Mouse (Mus musculus) liver, embryonic 16.5 days (tissue): ENCODE results near the gene Smpdl3b. TPM values are rescaled to one million over a fixed set of nuclear protein-coding genes. Genes with fewer than 3 reads are reported as not detected.
"Not testable (repeated sequence)": the region's sequence is repeated elsewhere in the genome, so short reads cannot be mapped to it uniquely, and the experiment has no call there.

Source experiments
- ATAC-seq: fragments of 200-750 bp; cut with Nextera tagmentation; 2 replicates; pipeline ENCODE4 v1.8.0; 2017; ENCODE audit warnings: low read depth, mild to moderate bottlenecking, moderate number of reproducible peaks, moderate library complexity
- H3K27ac ChIP-seq: fragments of 300-500 bp; sonication (generic); 2 replicates; pipeline ENCODE4 v1.5.1; 2014; ENCODE audit warnings: mild to moderate bottlenecking, low read length
- H3K27me3 ChIP-seq: fragments of 300-500 bp; sonication (generic); 2 replicates; pipeline ENCODE4 v1.6.1; 2014; ENCODE audit warnings: low read depth, low read length, mixed read lengths; ENCODE audit not compliant: control insufficient read depth, insufficient read depth
- H3K36me3 ChIP-seq: fragments of 300-500 bp; sonication (generic); 2 replicates; pipeline ENCODE4 v1.6.1; 2014; ENCODE audit warnings: mild to moderate bottlenecking; ENCODE audit not compliant: control insufficient read depth, insufficient read depth
- H3K4me1 ChIP-seq: fragments of 300-500 bp; sonication (generic); 2 replicates; pipeline ENCODE4 v1.6.1; 2014; ENCODE audit warnings: low read depth, low read length, mixed read lengths; ENCODE audit not compliant: control insufficient read depth
- H3K4me2 ChIP-seq: fragments of 300-500 bp; sonication (generic); 2 replicates; pipeline ENCODE4 v1.6.1; 2014; ENCODE audit warnings: low read depth, low read length, mixed read lengths
- H3K4me3 ChIP-seq: fragments of 300-500 bp; sonication (generic); 2 replicates; pipeline ENCODE4 v1.5.1; 2014; ENCODE audit warnings: low read depth, mild to moderate bottlenecking, low read length
- H3K9ac ChIP-seq: fragments of 300-500 bp; sonication (generic); 2 replicates; pipeline ENCODE4 v1.6.1; 2014; ENCODE audit warnings: low read depth, low read length
- H3K9me3 ChIP-seq: fragments of 300-500 bp; sonication (generic); replicated peaks from 2 replicates; pipeline ENCODE4 v1.6.1; 2016; ENCODE audit warnings: low read length; ENCODE audit not compliant: control insufficient read depth
- WGBS: fragments of 180-500 bp; shearing (Covaris S2); extraction: QIAGEN DNeasy Blood & Tissue Kit; methylation state at CpG from one replicate; pipeline ENCODE4 v1.1.7; 2014; ENCODE audit not compliant: insufficient replicate concordance; 5-methylcytosine and 5-hydroxymethylcytosine counted together
- polyA plus RNA-seq: library from polyadenylated mRNA; unstranded; fragments of >200 nt; fragmentation: Nextera tagmentation; extraction: Ambion mirVana; gene quantifications from 2 replicates; pipeline ENCODE4 v1.2.1, GENCODE M21; 2015

The Smpdl3b gene
- polyA plus RNA-seq, 1 experiment from 2014 or later, result 0.90 TPM

DNA sequence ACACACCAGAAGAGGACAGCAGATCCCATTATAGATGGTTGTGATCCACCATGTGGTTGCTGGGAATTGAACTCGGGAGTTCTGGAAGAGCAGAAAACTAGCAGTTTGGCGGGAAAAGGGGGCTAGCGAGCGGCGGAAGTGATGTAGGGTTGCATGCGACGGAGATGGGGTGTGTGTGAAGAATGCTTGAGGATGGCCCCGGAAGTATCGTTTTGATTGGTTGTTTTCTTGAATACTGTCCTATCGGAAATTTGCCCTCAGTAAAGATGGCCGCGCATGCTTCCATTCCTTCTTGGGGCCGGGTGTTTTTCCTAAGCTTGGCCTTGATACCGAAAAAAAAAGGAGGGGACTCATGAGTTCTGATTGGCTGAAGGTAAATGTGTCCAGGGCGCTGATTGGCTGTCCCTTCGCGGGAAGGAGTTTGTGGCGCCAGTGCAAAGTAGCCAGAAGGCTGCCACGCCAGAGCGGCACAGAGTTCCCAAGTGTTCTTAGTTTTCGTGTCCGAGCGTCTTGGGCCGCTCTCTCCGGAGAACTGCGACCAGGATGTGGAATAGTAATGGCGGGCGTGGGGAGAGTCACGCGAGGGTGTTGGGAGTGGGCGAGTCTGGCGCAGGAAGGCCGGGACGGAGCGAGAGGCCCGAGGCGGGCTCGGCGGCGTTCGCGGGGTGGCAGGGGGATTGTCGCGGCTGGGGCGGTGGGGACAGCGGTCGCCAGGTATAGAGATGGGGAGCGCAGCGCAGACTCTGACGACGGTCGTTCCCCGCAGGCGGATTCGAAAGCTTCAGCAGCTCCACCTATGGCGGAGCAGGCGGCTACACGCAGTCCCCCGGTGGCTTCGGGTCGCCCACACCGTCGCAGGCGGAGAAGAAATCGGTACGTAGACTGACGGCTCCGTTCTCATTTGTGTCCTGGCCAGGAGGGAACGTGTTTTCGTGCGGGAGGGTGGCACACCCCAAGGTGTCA is 11.1 kb upstream of the Smpdl3b start, which contains the start of gene Rpa2:
Gene Rpa2 (plus strand): TSS at position 419 of the 963 bp plus-strand sequence.
- H3K4me2 ChIP-seq, result peak within 1 kb of the TSS; percentile 79
- peaks cover 26% of the 10 kb centered on the region for H3K36me3 ChIP-seq
- peaks cover 11% of the 10 kb centered on the region for H3K4me1 ChIP-seq
- H3K4me3 ChIP-seq, result peak within 1 kb of the TSS; percentile 83
- no peaks in the 10 kb centered on the region for H3K9me3 ChIP-seq
- peak; percentile 95 for ATAC-seq
- H3K27ac ChIP-seq, result peak within 1 kb of the TSS; percentile 69
- peak within 1 kb of the TSS; percentile 80 for H3K9ac ChIP-seq
- WGBS, result 0% methylated on average over 70 of the region's 71 CpGs
- no peaks in the 10 kb centered on the region for H3K27me3 ChIP-seq

- H3K27ac ChIP-seq, H3K4me3 ChIP-seq, ATAC-seq, H3K4me2 ChIP-seq, H3K9ac ChIP-seq, H3K27me3 ChIP-seq, H3K4me1 ChIP-seq, H3K9me3 ChIP-seq, H3K36me3 ChIP-seq: not testable (repeated sequence)
- WGBS, result 59% methylated on average over 3 of the region's 3 CpGs
These were observed 6.1 kb upstream of the Smpdl3b start for GRCm38 (mm10) chr4:132763125-132763524.

- no peak overlapping the region for H3K27ac ChIP-seq
- no peak overlapping the region for H3K4me3 ChIP-seq
- H3K9me3 ChIP-seq, result no peaks in the 10 kb centered on the region
- H3K4me1 ChIP-seq, result peaks cover 5% of the 10 kb centered on the region
- H3K36me3 ChIP-seq, result no peaks in the 10 kb centered on the region
- ATAC-seq, result no peak
- no peak overlapping the region for H3K4me2 ChIP-seq
- H3K27me3 ChIP-seq, result peaks cover 11% of the 10 kb centered on the region
- H3K9ac ChIP-seq, result no peak overlapping the region
- 57% methylated on average over 6 of the region's 6 CpGs for WGBS
These were observed 5.5 kb upstream of the Smpdl3b start for GRCm38 (mm10) chr4:132762602-132763001.

GRCm38 (mm10) chr4:132760296-132760695 is 3.2 kb upstream of the Smpdl3b start:
- Histone ChIP-seq H3K27ac (no peak overlapping the region), H3K9me3 (no peaks in the 10 kb centered on the region), H3K4me1 (peaks cover 2% of the 10 kb centered on the region; the same call in 1 of the 2 replicates), H3K27me3 (peaks cover 31% of the 10 kb centered on the region), H3K4me2 (no peak overlapping the region), H3K4me3 (no peak overlapping the region), H3K36me3 (no peaks in the 10 kb centered on the region), H3K9ac (no peak overlapping the region)
- WGBS, result 25% methylated on average over 3 of the region's 3 CpGs
- 0 out of 2 replicates have a peak, but pooled peaks have one; percentile 51 for ATAC-seq

DNA sequence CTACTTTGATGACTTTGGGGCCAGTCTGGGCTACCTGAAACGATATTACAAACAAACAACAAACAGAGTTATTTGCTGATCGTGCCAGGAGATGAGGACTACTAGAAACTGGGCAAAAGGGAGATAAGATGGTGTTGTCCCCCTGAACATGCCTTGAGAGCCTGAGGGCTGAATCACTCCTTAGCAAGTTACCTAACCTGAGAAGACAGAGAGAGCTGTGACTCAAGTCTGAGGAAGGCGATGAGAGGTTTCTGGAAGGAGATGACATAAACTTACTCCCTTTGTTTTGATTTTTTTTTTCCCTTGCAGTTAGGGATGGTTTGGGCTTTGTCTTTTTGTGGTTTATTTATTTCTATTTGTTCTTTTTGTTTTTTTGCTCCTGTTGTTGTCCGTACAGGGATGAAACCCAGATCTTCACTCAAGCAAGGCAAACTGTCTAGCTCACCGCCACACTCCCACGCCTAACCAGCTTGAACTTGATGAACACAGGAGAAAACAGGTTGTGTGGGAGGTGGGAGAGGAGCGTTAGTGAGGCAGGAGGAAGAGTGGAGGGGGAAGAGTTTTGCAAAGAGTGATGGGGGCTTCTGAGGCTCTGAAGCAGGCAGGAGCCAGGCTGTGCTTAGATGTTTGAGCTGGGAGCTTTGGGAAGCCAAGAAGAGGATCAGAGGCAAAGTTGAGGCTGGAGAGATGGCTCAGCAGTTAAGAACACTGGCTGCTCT is 740 bp upstream of the Smpdl3b start:
- H3K9ac ChIP-seq, result no peak overlapping the region
- no peak overlapping the region for H3K4me3 ChIP-seq
- H3K9me3 ChIP-seq, result no peaks in the 10 kb centered on the region
- peaks cover 31% of the 10 kb centered on the region for H3K27me3 ChIP-seq
- ATAC-seq, result no peak
- 63% methylated on average over 7 of the region's 7 CpGs for WGBS
- H3K4me2 ChIP-seq, result no peak overlapping the region
- peaks cover 2% of the 10 kb centered on the region; the same call in 1 of the 2 replicates for H3K4me1 ChIP-seq
- no peaks in the 10 kb centered on the region for H3K36me3 ChIP-seq
- H3K27ac ChIP-seq, result no peak overlapping the region

GRCm38 (mm10) chr4:132752992-132753391 is 4.1 kb downstream of the Smpdl3b start:
- Histone ChIP-seq H3K4me3 (no peak overlapping the region), H3K36me3 (no peaks in the 10 kb centered on the region), H3K27me3 (peaks cover 24% of the 10 kb centered on the region), H3K4me2 (no peak overlapping the region), H3K9me3 (no peaks in the 10 kb centered on the region), H3K4me1 (peaks cover 4% of the 10 kb centered on the region), H3K9ac (no peak overlapping the region), H3K27ac (no peak overlapping the region)
- WGBS, result 40% methylated on average over 6 of the region's 6 CpGs
- no peak for ATAC-seq

GRCm38 (mm10) chr4:132749258-132749982 is 7.6 kb downstream of the Smpdl3b start:
- WGBS, result 69% methylated on average over 6 of the region's 6 CpGs
- no peak overlapping the region for H3K4me3 ChIP-seq
- H3K36me3 ChIP-seq, result no peaks in the 10 kb centered on the region

DNA sequence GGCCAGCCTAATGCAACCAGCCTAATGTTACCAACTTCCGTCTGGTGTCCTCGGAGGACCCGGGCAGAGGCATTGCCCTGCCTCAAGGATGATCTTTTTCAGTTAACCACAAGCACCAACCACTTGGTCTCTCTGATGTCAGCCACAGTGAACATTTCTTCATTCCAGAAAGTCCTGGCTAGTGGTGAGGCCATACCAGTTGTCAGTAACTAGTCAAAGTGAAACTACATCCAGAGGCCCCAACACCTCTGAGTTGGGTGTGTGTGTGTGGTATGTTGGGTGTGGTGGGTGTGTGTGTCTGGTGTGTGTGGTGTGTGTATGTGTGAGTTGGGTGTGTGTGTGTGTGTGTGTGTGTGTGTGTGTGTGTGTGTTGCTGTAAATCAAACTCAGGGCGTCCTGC is 8.3 kb downstream of the Smpdl3b start:
- no peaks in the 10 kb centered on the region for H3K36me3 ChIP-seq
- WGBS, result 62% methylated on average over 4 of the region's 4 CpGs
- H3K4me1 ChIP-seq, result peaks cover 20% of the 10 kb centered on the region
- H3K4me2 ChIP-seq, result no peak overlapping the region
- ATAC-seq, result no peak; the same call in 1 of the 2 replicates
- H3K4me3 ChIP-seq, result no peak overlapping the region
- no peaks in the 10 kb centered on the region for H3K9me3 ChIP-seq
- no peaks in the 10 kb centered on the region for H3K27me3 ChIP-seq
- H3K27ac ChIP-seq, result peak overlapping the region; percentile 10; the same call in 1 of the 2 replicates
- no peak overlapping the region for H3K9ac ChIP-seq

More at GRCm38 (mm10) chr4:132749258-132749982, 7.6 kb downstream of the Smpdl3b start:
- Histone ChIP-seq H3K9me3 (no peaks in the 10 kb centered on the region), H3K27ac (no peak overlapping the region), H3K27me3 (no peaks in the 10 kb centered on the region), H3K9ac (no peak overlapping the region), H3K4me1 (peaks cover 13% of the 10 kb centered on the region), H3K4me2 (no peak overlapping the region)
- ATAC-seq, result no peak
